Mouse (Mus musculus) testis, postnatal 10 days (tissue): Measurements from ENCODE around the gene Rcsd1.

Source experiments
- DNase-seq: peaks from one replicate; pipeline ENCODE4 v3.0.0; 2021; ENCODE audit warnings: low spot score

The Rcsd1 gene

DNA sequence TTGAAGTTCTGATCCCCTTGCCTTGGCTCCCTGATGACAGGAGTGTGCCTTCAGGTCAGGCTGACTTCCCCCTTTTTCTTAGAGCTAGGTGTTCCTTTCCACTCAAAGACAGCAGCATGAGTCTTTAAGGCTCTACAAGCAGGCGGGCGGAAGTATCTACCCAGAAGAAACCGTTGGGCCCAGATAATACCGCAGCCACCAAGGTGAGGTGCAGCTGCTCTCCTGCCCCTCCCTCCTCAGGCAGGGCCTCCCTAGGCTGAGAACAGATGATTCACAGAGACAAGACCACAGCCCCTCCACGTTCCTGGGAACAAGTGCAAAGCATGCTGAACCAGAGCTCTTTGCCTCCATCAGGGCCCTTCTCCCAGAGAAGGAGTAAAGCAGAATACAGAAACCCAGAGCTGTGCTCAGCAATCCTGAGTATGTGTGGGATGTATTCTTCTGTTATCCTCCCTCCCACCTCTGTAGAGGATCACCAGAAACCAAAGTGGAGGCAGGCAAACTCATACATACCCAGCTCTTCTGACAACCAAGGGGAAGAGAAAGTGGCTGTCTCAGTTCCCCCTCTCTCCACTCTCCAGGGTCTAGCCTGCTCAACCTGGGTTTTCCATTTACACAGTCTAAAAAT lies at the start of gene Rcsd1:
Gene Rcsd1 (minus strand): TSS at position 129 of the 628 bp plus-strand sequence.
- DNase-seq, result no peak

DNA sequence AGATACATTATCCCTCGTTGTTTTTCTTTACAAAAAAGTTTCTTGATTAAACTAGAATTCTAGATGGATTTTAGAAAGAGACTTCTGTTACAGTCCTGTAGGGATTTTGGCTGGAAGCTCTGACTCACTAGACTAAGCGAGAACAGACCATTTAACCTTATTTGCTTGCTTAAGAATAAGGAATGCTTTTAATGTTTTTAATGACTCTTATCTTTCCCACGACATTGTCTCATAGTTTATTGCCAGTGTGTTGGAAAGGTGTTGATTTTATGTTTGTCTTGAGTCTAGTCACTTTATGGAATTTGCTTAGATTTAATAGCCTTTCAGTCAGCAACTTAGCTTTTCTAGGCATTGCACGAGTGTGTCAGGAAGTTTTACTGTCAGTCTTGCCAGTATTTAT lies 45.6 kb upstream of the Rcsd1 start:
- no peak for DNase-seq

GRCm38 (mm10) chr1:165754205-165754604 lies 44.6 kb upstream of the Rcsd1 start:
- DNase-seq, result no peak

DNA sequence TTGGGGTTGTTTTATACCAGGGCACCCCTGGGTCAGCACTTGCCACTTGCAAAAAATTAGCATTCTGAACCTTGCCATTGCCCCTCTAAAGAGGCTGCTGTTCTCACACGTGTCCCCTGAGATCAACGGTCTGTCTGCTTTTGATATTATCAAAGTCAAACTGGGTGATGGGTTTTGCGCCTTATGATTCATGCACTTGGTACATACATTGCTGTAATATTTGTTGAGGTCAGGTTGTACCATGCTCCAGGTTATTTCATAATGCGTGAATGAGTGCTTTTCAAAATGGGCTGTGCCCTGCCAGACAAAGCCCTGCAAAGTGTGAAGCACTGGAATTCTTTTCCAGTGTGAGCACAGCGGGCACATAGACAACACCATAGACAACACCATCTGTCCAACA lies 42.3 kb upstream of the Rcsd1 start:
- DNase-seq, result no peak

DNA sequence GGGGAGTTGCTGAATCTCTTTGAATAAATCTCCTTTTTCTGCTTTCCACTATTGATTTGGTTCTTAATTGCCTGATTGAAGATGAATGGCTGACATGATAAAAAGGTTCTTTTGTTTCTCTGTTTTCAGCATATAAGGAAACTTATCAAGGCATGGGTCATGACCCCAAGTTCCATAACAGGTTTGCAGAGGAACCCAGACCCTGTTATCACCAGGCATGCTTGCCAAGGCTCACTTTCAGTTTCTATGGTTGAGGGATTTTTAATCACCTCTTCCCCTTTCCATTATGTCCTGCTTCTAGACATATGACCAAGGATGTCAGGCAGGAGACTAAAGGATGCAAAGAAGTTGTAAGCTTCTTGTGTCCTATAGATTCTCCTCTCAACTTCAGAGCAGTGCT lies 41.6 kb upstream of the Rcsd1 start:
- no peak for DNase-seq

DNA sequence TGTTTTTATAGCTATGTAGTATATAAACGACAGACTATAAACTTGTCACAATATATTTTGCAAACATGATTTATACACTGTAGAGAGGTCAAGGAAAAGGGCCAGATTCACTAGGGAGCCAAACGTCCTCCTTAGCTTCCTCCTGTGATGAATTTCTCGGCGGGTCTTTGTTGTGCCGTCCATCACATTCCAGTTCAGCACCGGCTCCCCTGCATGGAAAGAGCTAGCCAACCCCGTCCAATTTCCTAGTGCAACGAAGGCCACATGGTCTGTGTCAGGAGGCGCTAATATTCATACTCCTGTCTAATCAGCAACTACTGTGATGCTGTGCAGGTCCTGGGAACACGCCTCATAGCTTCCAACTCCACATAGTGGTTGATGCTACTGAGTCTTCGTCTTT lies 38.5 kb upstream of the Rcsd1 start:
- DNase-seq, result no peak

- no peak for DNase-seq
These were observed 32.4 kb upstream of the Rcsd1 start for GRCm38 (mm10) chr1:165741989-165742388.

DNA sequence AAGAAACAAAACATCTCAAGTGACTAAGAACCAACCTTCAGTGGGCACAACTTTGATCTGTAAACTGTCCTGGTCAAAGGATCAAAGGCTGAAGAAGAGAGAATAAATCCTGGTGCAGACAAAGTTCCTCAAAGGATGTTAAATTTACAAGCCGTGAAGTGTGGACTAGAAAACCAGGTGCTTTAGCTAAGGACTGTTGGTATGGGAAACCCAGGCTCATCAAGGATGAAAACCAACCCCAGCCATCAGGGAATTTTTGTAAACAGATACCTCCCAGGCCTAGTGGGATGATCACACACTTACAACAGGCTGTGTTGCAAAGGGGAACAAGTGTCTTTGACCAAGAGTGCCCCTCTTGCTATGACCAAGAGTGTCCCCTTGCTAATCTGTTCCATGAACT lies 29.4 kb upstream of the Rcsd1 start:
- no peak for DNase-seq

DNA sequence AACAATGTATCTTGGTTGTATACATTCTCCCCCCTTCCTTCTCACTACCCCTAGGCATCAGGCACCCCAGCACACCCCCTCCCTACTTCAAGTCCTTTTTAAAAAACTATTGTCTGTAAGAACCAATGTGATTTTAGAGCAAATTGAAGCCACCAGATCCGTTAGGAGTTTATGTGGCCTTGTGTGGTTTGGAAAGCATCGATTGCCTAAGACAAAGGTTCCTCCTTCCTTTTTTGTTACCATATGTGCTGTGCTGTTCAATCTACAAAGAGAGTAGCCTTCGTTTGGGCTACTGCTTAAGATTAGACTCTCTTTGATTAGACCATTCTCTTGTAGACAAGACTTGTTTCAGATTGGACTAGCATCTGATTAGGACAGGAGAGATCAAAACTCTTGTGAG lies 28.3 kb upstream of the Rcsd1 start:
- DNase-seq, result no peak

GRCm38 (mm10) chr1:165737451-165737850 lies 27.9 kb upstream of the Rcsd1 start:
- DNase-seq, result no peak

DNA sequence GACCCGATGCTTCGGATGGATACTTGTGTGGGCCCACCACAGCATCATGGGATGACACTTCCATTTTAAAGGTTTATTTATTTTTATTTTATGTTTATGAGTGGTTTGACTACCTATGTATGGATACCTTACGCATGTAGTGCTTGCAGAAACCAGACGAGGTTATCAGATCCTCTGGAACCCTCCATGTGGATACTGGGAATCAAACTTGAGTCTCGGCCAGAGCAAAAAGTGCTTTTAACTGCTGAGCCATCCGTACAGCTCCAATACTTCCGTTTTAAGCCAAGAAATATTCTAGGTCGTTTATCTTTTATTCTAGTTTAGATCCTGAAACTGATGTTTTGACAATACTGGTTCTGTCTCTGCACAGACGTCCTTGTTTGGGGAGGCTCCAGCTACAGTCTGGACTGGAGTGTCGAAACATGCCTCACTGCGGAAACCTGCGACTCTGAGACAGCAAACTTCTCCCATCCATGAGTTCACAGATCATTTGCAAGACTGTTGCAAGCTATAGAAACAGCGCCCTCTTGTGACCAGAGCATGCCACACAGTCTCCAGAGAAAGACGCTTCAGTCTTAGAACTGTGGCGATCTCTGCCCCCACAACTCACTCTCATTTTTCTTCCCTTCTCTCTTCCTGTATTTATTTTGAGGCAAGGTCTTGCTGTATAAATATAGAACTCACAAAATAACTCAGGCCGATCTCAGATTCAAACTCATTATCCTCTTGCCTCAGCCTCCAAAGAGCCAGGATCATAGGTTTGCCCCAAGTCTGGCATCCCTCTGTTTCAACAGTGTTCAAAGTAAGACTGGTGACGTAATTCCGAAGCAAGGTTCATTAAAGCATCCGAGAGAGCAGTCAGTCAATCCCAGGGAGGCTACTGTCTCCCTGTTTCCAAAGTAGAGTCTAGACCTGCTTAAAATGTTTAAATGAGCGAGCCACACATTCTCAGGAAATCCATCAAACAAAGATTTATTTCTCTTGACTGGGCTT lies 26.6 kb upstream of the Rcsd1 start:
- DNase-seq, result peak; percentile 92

DNA sequence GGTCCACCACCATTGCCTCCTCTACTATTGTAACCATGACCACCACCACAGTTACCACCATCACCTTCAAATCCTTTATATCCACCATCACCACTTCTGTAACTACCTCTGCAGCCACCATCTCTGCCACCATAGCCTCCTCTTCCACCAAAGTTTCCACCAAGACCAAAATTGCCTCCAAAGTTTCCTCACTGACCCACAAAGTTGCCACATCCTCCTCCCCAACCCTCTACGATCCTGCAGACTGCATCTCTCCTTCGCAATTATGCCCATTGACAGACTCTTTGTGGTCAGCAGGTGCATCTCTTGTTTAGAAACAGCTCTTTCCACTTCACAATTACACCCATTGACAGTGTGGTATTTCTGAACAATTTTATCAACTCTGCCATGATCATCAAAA lies 25.3 kb upstream of the Rcsd1 start:
- no peak for DNase-seq

DNA sequence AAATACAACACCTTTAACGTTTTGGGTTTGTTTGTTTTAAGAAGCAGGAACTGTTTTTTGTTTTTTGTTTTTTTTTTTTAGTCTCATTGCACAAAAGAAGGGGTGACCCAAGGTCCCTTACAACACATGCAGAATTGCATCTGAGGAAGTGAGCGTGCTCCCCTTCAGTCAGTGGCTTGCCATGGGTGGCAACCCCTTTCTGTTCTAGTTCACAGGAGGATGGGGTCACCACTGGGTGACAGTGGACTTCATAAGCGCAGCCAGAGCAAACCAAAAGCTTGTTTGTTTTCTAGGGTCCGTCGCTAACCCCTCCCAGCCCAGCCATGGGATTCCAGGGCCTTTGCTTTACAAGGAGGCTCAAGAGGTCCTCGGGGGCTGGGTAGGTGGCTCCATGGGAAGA lies 22.0 kb upstream of the Rcsd1 start:
- no peak for DNase-seq

GRCm38 (mm10) chr1:165730129-165730528 lies 20.6 kb upstream of the Rcsd1 start:
- no peak for DNase-seq

DNA sequence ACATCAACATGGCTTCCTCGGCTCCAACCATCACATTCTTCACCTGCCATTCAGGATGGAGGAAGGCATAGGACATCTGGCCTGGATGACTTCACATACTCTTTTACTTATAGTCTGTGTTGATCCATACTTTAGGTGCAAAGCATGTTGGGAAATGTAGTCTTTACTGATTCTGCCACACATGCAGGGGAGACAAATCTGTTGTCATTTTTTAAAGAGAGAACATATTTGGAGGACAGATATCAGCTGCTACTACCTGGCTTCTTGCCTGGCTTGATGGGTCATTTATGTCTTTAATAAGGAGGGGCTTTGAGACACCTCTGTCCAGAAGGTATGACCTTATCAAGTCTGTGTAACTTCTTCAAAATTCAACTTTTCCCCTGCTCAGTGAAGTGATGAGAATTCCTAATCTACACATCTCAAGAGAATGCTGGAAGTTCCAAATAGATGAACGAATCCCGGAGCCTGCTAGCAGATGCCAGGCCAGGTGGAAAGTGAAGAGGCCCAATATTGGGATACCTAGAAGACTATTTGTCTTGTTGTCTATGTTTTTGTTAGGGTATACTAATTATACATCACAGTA lies 18.6 kb upstream of the Rcsd1 start:
- DNase-seq, result no peak

DNA sequence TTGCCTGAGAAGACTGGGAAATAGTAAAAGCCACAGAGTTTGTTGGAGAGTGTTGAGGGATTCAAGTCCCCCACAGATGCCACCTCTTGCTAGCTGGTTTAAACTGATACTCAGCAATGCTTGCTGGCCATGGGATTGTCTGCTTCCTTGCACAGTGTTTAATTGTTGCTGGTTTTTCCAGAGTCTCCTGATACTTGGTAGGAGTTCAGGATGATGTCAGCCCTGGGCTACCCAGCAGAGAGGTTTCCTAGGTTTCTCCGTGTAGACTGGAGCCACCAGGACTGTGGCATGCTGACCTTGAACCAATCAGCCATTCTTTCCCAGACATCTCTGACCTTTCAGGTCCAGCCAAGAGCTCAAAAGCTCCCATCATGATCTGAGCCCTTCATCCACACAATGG lies 17.4 kb upstream of the Rcsd1 start:
- DNase-seq, result no peak

GRCm38 (mm10) chr1:165725039-165725644 lies 15.6 kb upstream of the Rcsd1 start:
- DNase-seq, result no peak

DNA sequence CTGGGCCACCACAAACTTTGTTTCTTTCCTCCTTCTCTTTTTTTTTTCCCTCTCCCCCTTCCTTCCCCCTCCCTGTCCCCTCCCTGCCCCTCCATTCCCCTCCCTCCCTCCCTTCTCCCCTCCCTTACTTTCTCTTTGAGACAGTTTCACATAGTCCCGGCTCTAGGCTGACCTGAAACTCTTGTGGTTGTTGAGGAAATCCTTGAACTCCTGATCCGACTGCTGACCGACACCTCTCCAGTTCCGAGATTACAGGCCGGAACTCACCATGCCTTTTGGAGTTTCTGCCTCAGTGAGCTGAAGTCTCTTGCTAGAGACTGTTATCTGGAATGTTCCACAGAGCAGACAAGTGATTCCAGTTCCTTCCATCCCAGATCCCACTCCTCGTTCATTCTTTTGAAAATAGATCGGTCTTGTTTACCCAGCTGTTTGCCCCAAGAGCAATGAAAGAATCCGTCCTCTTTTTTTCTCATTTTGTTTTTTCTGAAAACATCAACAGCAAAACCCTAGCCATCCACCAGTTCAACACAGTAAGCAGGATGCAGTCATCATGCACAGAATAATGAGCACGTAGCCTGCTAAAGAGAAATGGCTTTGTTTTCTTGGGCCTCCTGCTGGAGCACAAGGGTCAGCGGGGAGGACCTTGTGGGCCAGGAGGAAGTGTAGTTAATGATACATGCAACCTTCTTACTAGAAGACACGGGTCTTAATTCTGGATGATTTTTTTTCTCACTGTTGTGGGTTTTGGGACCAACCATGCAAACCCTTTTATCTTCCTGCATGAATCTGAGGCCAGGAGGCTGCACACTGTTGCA lies 14.9 kb upstream of the Rcsd1 start:
- no peak for DNase-seq

DNA sequence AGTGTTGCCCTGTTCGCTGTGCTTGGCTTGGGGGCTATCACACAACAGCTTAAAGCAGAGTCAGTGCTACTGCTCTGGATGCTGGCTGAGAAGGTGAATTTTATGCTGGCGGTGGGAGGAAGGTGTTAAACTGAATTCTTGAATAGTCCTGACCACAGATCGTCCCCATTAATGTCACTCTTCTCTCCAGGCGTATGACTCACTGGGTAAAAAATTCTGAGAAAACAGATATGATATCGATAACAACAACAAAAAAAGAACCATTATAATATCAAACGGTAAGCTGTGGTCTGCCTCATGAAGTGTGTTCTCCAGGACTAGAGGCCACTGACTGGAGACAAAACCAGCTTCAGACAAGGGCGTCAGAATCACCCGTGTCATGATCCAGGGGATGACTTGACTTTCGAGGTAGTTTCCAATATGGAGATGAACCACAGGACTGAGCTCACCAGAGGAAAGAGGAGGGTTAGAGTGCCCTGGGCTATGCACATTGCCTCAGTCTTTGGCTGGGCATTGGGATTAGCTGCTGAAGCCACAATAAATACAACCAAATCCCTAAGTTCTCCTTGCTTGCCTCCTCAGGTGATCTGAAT lies 13.1 kb upstream of the Rcsd1 start:
- DNase-seq, result no peak

DNA sequence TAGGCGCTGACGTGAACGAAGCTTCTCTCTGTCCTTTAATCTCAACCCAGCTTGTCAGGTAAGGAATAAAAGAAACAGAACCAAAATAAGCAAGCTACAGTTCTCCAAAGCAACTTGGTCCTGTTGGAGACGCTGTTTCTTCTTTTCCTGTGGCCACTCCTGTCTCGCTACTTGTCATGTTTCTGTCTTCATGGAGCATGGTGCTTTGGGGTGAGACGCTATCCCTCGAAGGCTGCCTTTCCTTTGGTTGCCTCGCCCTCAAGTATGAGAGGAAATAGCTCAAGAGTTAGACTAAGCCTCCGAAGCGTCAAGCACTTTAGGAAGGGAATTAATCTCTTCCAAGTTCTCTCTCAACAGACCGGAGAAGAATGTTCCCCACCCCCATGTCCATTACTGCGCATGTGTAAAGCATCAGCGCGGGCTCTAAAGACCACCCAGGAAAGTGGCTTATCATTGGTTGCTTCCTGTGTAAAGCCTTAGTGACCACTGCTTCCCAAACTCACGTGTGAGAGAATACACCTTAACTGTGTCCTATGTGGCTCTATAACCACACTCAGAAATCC lies 9.1 kb upstream of the Rcsd1 start:
- DNase-seq, result no peak
